Mouse (Mus musculus): ENCODE results near the gene Ptx4. TPM values are rescaled to one million over a fixed set of nuclear protein-coding genes. Genes with fewer than 3 reads are reported as not detected.

The Ptx4 gene
- polyA plus RNA-seq, 1 experiment, result not detected

DNA sequence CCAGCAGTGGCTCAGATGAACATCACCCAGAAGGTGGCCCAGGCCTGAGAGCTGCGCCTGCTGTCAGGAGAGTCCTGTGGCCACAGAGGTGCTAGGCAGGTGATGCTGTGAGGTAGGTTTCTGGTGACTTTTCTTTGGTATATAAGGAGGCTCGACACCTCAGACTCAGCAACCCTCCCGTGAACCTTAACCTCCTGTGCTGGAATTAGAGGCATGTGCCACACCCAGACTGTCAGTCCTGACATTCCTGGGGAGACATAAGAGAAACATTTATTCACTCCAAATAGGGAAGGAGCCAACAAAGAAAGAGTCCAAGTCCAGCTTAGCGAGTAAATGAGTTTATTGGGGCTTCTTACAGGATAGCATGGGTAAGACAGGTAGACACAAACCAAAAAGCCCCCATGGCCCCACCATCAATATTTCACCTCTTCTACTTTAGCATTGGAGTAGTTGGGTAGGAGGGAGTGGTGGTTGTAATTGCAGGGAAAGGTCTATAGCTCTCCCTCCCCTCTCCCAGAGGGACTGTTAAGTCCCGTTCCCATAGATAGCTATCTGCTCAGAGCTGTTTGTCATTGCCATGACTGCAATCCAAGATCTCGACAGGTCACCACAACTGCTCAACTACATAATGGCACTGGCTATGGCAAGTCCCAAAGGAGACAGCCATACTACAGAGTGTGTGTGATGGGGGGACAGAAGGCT, 45.6 kb downstream of the Ptx4 start:
- WGBS, result 73% methylated on average over 6 of the region's 6 CpGs
- Histone ChIP-seq H3K4me1 (ENCODE audit: control insufficient read depth, insufficient read depth, low read length) (no peaks in the 10 kb centered on the region), H3K27ac (ENCODE audit: insufficient read depth, low read depth, low read length) (no peak overlapping the region), H3K4me3 (ENCODE audit: insufficient read depth, low read depth, low read length) (no peak overlapping the region)
- TF ChIP-seq POLR2A (IDR thresholded peaks at IDR 0.05; ENCODE audit: insufficient read depth, low read depth, low read length) (no peak), CTCF (IDR thresholded peaks at IDR 0.05; ENCODE audit: insufficient read depth, low read depth, low read length) (no peak)

DNA sequence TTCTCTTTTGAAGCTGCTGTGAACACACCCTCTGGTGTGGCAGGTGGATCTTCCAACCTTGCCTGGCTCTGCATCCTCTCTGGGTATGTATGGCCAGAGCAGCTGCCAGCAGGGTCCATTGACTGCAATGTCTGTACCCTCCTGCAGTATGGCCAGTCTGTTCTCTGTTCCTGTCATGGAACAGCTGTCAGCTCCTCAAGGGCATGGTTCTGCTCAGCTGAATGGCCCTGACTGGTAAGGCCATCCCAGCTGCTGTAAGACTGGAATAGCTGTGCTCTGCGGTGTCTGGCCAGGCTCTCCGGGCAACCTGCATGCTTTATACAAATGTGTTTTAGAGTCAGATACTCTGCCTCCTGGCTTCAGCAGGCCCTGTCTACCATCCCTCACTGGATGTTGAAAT, 49.1 kb downstream of the Ptx4 start:
- H3K27ac ChIP-seq (ENCODE audit: insufficient read depth, low read depth, low read length), result no peak overlapping the region
- TF ChIP-seq POLR2A (IDR thresholded peaks at IDR 0.05; ENCODE audit: insufficient read depth, low read depth, low read length) (no peak), CTCF (IDR thresholded peaks at IDR 0.05; ENCODE audit: insufficient read depth, low read depth, low read length) (no peak)
- H3K4me3 ChIP-seq (ENCODE audit: insufficient read depth, low read depth, low read length), result no peak overlapping the region
- 93% methylated on average over 2 of the region's 2 CpGs for WGBS
- H3K4me1 ChIP-seq (ENCODE audit: control insufficient read depth, insufficient read depth, low read length), result no peaks in the 10 kb centered on the region

DNA sequence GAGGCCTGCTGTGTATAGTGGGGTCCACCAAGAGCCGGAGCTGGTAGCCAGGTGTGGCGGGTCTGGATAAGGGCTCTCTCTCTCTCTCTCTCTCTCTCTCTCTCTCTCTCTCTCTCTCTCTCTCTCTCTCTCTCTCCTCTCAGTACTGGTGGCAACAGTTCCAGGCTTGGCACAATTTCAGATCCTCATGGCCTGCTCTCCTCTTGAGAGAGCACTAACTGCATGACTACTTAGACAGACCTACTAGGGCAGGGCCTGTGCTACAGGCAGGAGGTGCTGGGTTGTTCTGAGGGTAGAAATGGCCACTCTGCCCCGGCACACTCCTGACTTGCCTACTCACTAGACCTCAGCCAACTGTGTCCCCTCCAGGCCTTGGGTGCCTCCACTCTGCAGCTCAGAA, 52.0 kb downstream of the Ptx4 start:
- TF ChIP-seq CTCF (IDR thresholded peaks at IDR 0.05; ENCODE audit: insufficient read depth, low read depth, low read length), result no peak
- no peak for TF ChIP-seq POLR2A (IDR thresholded peaks at IDR 0.05; ENCODE audit: insufficient read depth, low read depth, low read length)
- Histone ChIP-seq H3K4me1 (ENCODE audit: control insufficient read depth, insufficient read depth, low read length) (no peaks in the 10 kb centered on the region), H3K4me3 (ENCODE audit: insufficient read depth, low read depth, low read length) (no peak overlapping the region), H3K27ac (ENCODE audit: insufficient read depth, low read depth, low read length) (no peak overlapping the region)
- 88% methylated on average over 3 of the region's 3 CpGs for WGBS

Other genes starting within 250 kb of the Ptx4 start
- not detected in 2 replicates for gene Nubp2, start 234.4 kb upstream of the Ptx4 start, polyA plus RNA-seq (2012; ENCODE audit: insufficient read depth, insufficient read length, low replicate concordance, missing spikeins)
- not detected in 2 replicates for gene Spsb3, start 234.1 kb upstream of the Ptx4 start, polyA plus RNA-seq (2012; ENCODE audit: insufficient read depth, insufficient read length, low replicate concordance, missing spikeins)
- gene Eme2, start 225.7 kb upstream of the Ptx4 start, polyA plus RNA-seq (2012; ENCODE audit: insufficient read depth, insufficient read length, low replicate concordance, missing spikeins), result not detected in 2 replicates
- gene Mrps34, start 225.6 kb upstream of the Ptx4 start, polyA plus RNA-seq (2012; ENCODE audit: insufficient read depth, insufficient read length, low replicate concordance, missing spikeins), result not detected in 2 replicates
- not detected in 2 replicates for gene Nme3, start 224.3 kb upstream of the Ptx4 start, polyA plus RNA-seq (2012; ENCODE audit: insufficient read depth, insufficient read length, low replicate concordance, missing spikeins)
- 307 TPM in 1 of 2 replicates, not detected in the other for gene Mapk8ip3, start 183.8 kb upstream of the Ptx4 start, polyA plus RNA-seq (2012; ENCODE audit: insufficient read depth, insufficient read length, low replicate concordance, missing spikeins)
- not detected in 2 replicates for gene Jpt2, start 160.1 kb upstream of the Ptx4 start, polyA plus RNA-seq (2012; ENCODE audit: insufficient read depth, insufficient read length, low replicate concordance, missing spikeins)
- not detected in 2 replicates for gene Cramp1l, start 105.0 kb upstream of the Ptx4 start, polyA plus RNA-seq (2012; ENCODE audit: insufficient read depth, insufficient read length, low replicate concordance, missing spikeins)
- not detected in 2 replicates for gene Ift140, start 104.7 kb upstream of the Ptx4 start, polyA plus RNA-seq (2012; ENCODE audit: insufficient read depth, insufficient read length, low replicate concordance, missing spikeins)
- not detected in 2 replicates for gene Tmem204, start 37.2 kb upstream of the Ptx4 start, polyA plus RNA-seq (2012; ENCODE audit: insufficient read depth, insufficient read length, low replicate concordance, missing spikeins)
- gene Telo2, start 4.8 kb upstream of the Ptx4 start, polyA plus RNA-seq (2012; ENCODE audit: insufficient read depth, insufficient read length, low replicate concordance, missing spikeins), result not detected in 2 replicates
- not detected in 2 replicates for gene Clcn7, start 12.6 kb downstream of the Ptx4 start, polyA plus RNA-seq (2012; ENCODE audit: insufficient read depth, insufficient read length, low replicate concordance, missing spikeins)
- not detected in 2 replicates for gene Ccdc154, start 41.7 kb downstream of the Ptx4 start, polyA plus RNA-seq (2012; ENCODE audit: insufficient read depth, insufficient read length, low replicate concordance, missing spikeins)
- not detected in 2 replicates for gene Gm38655, start 54.7 kb downstream of the Ptx4 start, polyA plus RNA-seq (2012; ENCODE audit: insufficient read depth, insufficient read length, low replicate concordance, missing spikeins)
- not detected in 2 replicates for gene BC003965, start 63.8 kb downstream of the Ptx4 start, polyA plus RNA-seq (2012; ENCODE audit: insufficient read depth, insufficient read length, low replicate concordance, missing spikeins)
- gene Unkl, start 67.6 kb downstream of the Ptx4 start, polyA plus RNA-seq (2012; ENCODE audit: insufficient read depth, insufficient read length, low replicate concordance, missing spikeins), result not detected in 2 replicates
- gene Gnptg, start 119.4 kb downstream of the Ptx4 start, polyA plus RNA-seq (2012; ENCODE audit: insufficient read depth, insufficient read length, low replicate concordance, missing spikeins), result not detected in 2 replicates
- gene Tsr3, start 119.4 kb downstream of the Ptx4 start, polyA plus RNA-seq (2012; ENCODE audit: insufficient read depth, insufficient read length, low replicate concordance, missing spikeins), result not detected in 2 replicates
- not detected in 2 replicates for gene Baiap3, start 135.6 kb downstream of the Ptx4 start, polyA plus RNA-seq (2012; ENCODE audit: insufficient read depth, insufficient read length, low replicate concordance, missing spikeins)
- gene Ube2i, start 153.9 kb downstream of the Ptx4 start, polyA plus RNA-seq (2012; ENCODE audit: insufficient read depth, insufficient read length, low replicate concordance, missing spikeins), result 452 TPM in 1 of 2 replicates, not detected in the other
- not detected in 2 replicates for gene Prss34, start 177.6 kb downstream of the Ptx4 start, polyA plus RNA-seq (2012; ENCODE audit: insufficient read depth, insufficient read length, low replicate concordance, missing spikeins)
- not detected in 2 replicates for gene Prss28, start 187.9 kb downstream of the Ptx4 start, polyA plus RNA-seq (2012; ENCODE audit: insufficient read depth, insufficient read length, low replicate concordance, missing spikeins)
- not detected in 2 replicates for gene Prss29, start 197.9 kb downstream of the Ptx4 start, polyA plus RNA-seq (2012; ENCODE audit: insufficient read depth, insufficient read length, low replicate concordance, missing spikeins)
- not detected in 2 replicates for gene Tpsab1, start 224.8 kb downstream of the Ptx4 start, polyA plus RNA-seq (2012; ENCODE audit: insufficient read depth, insufficient read length, low replicate concordance, missing spikeins)
- gene Tpsb2, start 245.5 kb downstream of the Ptx4 start, polyA plus RNA-seq (2012; ENCODE audit: insufficient read depth, insufficient read length, low replicate concordance, missing spikeins), result not detected in 2 replicates
- gene Tpsg1, start 248.5 kb downstream of the Ptx4 start, polyA plus RNA-seq (2012; ENCODE audit: insufficient read depth, insufficient read length, low replicate concordance, missing spikeins), result not detected in 2 replicates